Mouse (Mus musculus): ENCODE measurements at regions not wholly inside any gene's neighbourhood (a gene's known extent, or its start where the extent isn't known, plus 50 kb on each side); places are given as distances from the start of the nearest gene placed in this dataset.

DNA sequence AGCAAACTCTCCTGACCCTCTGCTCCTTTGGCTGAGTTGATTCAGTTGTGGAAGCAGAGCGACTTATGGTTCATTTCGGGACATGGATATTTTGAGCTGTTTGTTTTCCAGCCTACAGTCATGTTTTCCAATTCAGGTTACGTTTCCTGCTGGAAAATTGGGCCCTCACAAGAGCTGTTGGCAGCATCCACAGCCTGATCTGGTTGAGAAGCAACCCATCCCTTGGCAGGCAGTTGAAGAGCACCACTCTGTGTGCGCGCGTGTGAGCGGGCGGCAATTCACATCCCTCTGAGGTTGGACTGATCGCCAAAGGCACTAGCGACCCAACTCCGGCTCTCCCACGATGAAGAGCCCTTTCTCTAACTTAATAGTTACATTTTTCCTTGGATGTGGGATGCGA, 457.1 kb downstream of the Tmem38b start:
- no peak for DNase-seq

- DNase-seq = no peak
Measured at GRCm38 (mm10) chr4:54313804-54314203, 488.0 kb downstream of the Tmem38b start.

DNA sequence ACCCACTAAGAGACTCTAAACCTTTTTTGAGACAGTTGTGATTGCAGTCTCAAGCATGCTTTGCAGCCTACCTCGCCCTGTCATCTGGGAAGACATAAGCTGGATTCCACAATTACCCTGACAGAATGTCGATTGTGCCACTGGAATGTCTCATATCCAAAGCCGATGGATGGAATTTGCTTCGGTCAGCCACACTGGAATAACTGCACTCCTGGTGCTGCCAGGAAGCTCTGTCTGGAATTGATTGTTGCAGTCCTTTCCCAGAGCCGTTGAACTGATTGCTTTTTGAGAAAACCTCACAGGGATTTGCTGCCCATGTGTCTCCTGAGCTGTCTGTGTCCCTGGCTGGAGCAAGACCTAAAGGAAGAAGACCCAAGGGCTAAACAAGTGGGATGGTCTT, 499.0 kb downstream of the Tmem38b start:
- no peak for DNase-seq

DNA sequence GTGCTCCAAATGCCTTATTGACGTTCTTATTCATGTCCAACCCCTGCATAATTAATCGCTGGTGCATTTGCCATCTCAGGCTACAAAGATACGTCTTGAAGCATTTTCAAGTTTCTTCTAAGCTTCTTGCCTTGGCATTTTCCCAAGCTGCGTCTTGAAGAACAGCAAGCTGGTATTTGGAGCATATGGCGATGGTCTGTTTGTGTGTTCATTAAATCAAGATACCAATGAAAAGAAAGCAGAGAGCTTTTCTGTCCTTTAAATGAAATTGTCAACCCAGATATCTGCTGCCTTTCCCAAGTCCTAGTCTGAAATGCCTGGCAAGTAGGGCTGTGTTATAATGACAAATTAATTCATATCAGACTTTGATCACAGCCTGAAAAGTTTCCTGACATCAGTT, 502.4 kb downstream of the Tmem38b start:
- DNase-seq = no peak

- peak; percentile 20 for DNase-seq
Measured at GRCm38 (mm10) chr4:54328711-54329427, 503.0 kb downstream of the Tmem38b start.

DNA sequence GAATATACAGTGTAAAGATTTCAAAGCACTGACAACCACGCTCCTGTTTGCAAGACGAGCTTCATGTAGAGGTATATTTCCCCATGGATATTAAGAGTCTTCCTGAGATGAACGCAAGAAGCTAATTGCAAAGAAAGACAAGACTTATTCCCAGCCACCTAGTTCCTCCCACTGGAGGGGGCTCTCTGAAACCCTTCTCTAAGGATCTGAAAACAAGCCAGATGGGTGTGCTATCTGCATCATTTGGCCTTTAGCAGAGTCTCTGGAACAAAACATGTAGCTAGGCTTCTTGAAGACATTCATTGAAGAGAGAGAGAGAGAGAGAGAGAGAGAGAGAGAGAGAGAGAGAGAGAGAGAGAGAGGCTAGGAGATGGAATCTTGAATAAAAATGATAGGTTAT, 504.8 kb downstream of the Tmem38b start:
- DNase-seq = no peak

- DNase-seq = no peak
Measured at GRCm38 (mm10) chr4:54331588-54332211, 505.9 kb downstream of the Tmem38b start.

- DNase-seq = no peak
Measured at GRCm38 (mm10) chr4:54332261-54332660, 506.4 kb downstream of the Tmem38b start.

GRCm38 (mm10) chr4:54338556-54338955, 512.7 kb downstream of the Tmem38b start:
- DNase-seq = no peak

DNA sequence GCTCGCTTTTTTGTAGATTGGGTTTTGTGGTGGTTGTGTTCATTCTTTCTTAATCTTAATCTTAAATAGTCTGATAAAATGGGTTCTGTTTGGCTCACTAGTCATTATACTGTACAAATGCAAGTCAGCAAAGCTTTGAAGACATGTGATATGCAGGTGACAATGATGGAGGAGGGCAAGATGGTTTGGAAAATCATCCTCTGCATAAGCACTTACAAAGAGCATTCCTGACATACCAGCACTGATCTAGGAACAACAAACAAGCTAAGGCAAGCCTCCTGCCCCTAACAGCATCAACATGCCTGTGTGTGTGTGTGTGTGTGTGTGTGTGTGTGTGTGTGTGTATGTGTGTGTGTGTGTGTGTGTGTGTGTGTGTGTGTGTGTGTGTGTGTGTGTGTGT, 514.3 kb downstream of the Tmem38b start:
- no peak for DNase-seq

DNA sequence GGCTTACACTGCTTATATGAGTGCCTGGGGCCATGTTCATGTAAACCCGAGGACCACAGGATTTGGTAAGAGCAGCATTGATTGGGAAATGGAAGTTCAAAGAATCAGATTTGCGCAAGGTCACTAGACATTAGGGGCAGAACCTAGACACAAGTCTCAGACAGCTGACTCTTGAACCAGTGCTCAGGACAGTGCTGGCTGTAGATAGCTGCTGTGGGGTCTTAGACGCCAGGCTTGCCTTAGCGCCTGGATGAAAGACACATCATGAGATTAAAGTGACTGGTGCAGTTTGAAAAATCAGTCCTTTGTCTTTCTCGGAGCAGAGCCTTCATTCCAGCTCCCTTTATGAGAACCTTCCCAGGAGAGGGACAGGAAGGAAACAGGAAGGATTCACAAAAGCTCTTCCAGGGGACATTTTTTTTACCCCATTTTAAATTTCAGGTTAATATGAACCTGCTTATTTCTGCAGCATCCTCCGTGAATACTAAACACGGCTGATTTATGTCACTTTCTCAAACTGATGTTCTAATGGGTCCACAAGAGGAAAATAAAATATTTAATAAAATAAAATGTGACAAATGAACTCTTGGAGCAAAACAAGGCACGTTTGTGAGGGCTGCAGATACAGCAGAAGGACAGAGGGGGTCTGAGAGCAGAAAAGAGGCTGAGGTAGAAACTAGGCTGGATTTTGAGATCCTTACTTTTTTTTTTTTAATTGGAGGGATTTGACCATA, 528.0 kb downstream of the Tmem38b start:
- no peak for DNase-seq

- DNase-seq = no peak
Measured at GRCm38 (mm10) chr4:54354391-54354726, 528.5 kb downstream of the Tmem38b start.

- DNase-seq = no peak
Measured at GRCm38 (mm10) chr4:54355381-54356040, 529.7 kb downstream of the Tmem38b start.

DNA sequence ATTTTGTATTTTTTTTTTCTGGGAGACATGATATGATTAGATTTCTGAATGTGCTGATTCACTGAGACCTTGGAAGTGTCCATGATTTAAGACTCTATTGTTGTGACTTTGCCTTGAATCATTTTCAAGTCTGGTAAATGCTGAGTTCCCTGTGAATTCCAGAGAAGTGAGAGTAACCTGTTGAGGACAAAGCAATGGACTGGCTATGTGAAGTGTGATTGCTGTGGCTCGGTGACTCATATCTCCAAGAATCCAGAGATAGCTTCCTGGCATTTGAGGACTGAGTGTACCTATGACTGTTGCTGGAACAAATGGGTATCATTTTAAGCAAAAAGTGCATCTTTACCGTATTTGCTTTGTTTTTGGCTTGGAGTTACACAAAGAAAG, 530.2 kb downstream of the Tmem38b start:
- no peak for DNase-seq

- DNase-seq = no peak
Measured at GRCm38 (mm10) chr4:54370909-54371308, 545.1 kb downstream of the Tmem38b start.

- no peak for DNase-seq
Measured at GRCm38 (mm10) chr4:54371418-54371957, 545.6 kb downstream of the Tmem38b start.

DNA sequence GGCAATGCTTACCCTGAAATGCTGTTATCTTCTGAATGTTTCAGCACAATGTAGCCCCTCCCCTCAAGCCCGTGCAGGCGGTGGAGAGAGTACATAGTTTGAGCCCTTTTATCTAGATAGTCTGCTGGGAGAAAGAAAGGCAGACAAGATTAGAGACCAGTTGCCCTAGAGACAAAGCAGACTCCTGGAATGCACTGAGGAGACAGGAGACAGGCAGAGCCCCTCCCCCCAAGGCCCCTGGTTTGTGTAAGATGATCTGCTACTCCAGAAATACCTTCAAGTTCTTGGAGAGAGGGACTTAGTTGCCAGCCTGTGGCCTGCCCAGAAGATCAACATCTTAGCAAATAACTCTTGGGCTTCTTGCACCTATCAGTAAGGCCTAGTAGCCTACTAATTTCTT, 547.8 kb downstream of the Tmem38b start:
- no peak for DNase-seq

DNA sequence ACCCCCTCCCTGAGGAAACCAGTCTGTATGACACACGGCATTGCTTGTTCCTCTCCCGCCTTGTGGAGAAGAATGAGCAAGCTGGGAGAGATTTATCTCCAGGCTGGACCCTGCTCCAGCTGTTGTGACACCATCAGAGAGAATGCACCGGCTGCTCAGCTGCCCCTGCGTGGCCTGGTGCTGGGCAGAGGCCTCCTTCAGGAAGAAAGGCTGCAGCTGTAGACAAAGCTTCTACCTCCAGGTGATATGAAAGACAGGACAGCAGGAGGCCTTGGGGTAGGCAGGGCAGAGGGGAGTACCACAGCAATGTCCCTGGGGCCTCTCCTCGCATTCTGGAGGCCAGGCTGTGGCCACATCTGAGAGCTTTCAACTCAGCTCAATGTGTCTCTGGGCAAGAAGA, 548.6 kb downstream of the Tmem38b start:
- no peak for DNase-seq

DNA sequence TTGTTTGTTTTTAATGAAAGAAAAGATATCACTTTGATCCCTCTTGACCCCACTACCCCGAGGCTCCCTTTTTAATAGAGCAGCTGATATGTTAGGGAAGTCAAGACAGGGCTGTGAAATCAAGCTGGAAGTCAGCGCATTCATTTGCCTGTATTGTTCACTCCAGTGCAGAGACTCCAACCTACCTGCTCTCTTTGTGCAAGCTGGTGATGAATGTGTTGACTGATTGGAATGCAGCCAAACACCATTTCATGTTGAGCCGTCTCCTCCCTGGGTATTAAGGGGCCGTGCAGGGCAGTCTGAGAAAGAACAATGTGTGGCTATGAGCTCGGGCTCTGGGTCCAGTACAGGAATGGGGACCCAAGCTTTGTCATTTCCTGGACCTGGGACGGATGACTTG, 557.4 kb upstream of the Zfp462 start:
- DNase-seq = no peak

GRCm38 (mm10) chr4:54391536-54392208, 553.2 kb upstream of the Zfp462 start:
- no peak for DNase-seq

DNA sequence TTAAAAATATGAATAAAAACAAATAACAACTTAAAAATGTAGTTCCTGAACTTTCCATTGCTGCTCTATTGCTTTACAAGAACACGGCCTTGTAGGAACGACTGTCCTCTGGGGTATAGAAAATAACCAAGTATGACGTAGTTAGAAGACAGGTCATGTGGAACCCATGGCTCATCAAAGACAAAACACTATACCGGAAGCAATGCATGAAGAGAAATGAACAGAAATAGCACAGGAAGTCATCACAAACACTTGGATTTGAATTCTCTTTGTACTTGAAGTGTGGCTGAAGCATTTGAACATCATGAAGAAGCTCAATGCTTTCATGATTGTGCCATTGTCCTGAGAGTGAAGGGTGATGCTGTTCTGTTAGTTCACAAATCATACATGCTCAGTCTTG, 538.7 kb upstream of the Zfp462 start:
- DNase-seq = no peak

DNA sequence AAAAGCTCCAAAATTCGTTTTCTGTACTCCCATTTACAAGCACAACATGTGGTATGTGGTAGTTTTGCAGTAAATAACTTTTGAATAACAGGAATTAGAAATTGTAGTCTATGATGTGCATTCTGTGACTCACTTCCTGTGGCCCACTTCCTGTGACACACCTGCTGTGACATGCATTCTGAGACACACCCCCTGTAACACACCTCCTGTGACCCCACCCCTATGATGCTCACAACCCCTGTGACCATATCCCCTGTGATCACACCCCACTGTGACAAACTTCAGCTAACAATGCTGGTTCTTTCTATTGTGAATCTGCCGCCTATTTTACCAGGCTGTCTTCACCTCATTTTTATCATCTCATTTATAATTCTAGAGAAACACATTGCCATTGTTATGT, 536.9 kb upstream of the Zfp462 start:
- no peak for DNase-seq

DNA sequence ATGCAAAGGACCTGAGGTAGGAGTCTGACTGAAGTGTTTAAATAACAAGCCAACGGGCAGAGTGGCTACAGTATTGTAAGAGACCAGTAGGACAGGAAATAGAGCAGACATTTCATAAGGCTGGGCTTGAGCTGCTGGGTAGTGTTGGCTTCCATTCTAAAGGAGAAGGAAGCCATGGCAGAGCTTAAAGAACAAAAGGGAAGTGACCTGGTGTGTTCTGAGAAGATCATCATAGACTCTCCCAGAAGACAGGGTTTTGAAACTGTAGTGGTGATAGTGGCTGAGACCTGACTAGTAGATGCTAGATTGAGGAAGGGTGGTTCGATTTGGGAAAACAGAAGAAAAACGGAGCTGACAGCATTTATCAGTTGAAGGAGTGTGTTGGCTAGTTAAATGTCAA, 514.1 kb upstream of the Zfp462 start:
- DNase-seq = no peak

All from right cerebral cortex, postnatal 14 days (tissue).